Mouse (Mus musculus) liver, embryonic 14.5 days (tissue): ENCODE results near the gene Slc18b1. TPM values are rescaled to one million over a fixed set of nuclear protein-coding genes. Genes with fewer than 3 reads are reported as not detected.
A peak's percentile ranks its signal among the peaks of the same experiment; 100 is the strongest.

ENCODE experiments used
- ATAC-seq: fragments of 200-750 bp; cut with Nextera tagmentation; 2 replicates; pipeline ENCODE4 v1.8.0; 2017; ENCODE audit warnings: moderate number of reproducible peaks, mild to moderate bottlenecking, moderate library complexity; ENCODE audit not compliant: insufficient read depth
- DNase-seq, 3 experiments: peaks; one replicate each; pipeline ENCODE4 v3.0.0-alpha.2; 2012 to 2013; ENCODE audit warnings: low read depth in 3 of 3, low spot score in 3 of 3
- H3K27ac ChIP-seq: fragments of 300-500 bp; sonication (generic); 2 replicates; pipeline ENCODE4 v1.5.1; 2014; ENCODE audit warnings: moderate library complexity, mild to moderate bottlenecking, control low read depth, inconsistent platforms
- H3K27me3 ChIP-seq: fragments of 300-500 bp; sonication (generic); 2 replicates; pipeline ENCODE4 v1.6.1; 2014; ENCODE audit warnings: mild to moderate bottlenecking, low read length, moderate library complexity; ENCODE audit not compliant: control insufficient read depth, insufficient read depth
- H3K36me3 ChIP-seq: fragments of 300-500 bp; sonication (generic); replicated peaks from 2 replicates; pipeline ENCODE4 v1.6.1; 2014; ENCODE audit warnings: low read depth; ENCODE audit not compliant: control insufficient read depth, insufficient read depth
- H3K4me1 ChIP-seq, 2 experiments: fragments of 200-500 bp in 1 of 2; fragments of 300-500 bp in 1 of 2; sonication (generic) in 1 of 2; replicated peaks; 2 replicates each; pipeline ENCODE4 v1.6.1; 2012 to 2014; ENCODE audit warnings: antibody characterized with exemption in 1 of 2, inconsistent platforms in 1 of 2, low read length in 1 of 2; ENCODE audit not compliant: control insufficient read depth in 2 of 2, insufficient read depth in 2 of 2
- H3K4me2 ChIP-seq: fragments of 300-500 bp; sonication (generic); 2 replicates; pipeline ENCODE4 v1.6.1; 2014; ENCODE audit warnings: low read depth, mild to moderate bottlenecking, control low read depth, moderate library complexity
- H3K4me3 ChIP-seq, 2 experiments: fragments of 200-500 bp in 1 of 2; fragments of 300-500 bp in 1 of 2; sonication (generic) in 1 of 2; 2 replicates each; pipeline ENCODE4 v1.5.1; 2012 to 2014; ENCODE audit warnings: low read depth in 2 of 2, low read length in 2 of 2, mild to moderate bottlenecking in 2 of 2, control low read depth in 1 of 2, inconsistent platforms in 1 of 2, moderate library complexity in 1 of 2; ENCODE audit not compliant: insufficient read depth in 1 of 2
- H3K9ac ChIP-seq: fragments of 300-500 bp; sonication (generic); replicated peaks from 2 replicates; pipeline ENCODE4 v1.6.1; 2014; ENCODE audit warnings: mild to moderate bottlenecking, control low read depth, moderate library complexity
- H3K9me3 ChIP-seq: fragments of 300-500 bp; sonication (generic); 2 replicates; pipeline ENCODE4 v1.6.1; 2016; ENCODE audit warnings: low read length, mixed read lengths; ENCODE audit not compliant: control insufficient read depth
- CTCF ChIP-seq: IDR thresholded peaks from 2 replicates; pipeline ENCODE4 v1.5.1; 2016; ENCODE audit warnings: antibody characterized with exemption, low read depth, control low read depth
- EP300 ChIP-seq: IDR thresholded peaks from 2 replicates; pipeline ENCODE4 v1.6.1; 2016; ENCODE audit warnings: antibody characterized with exemption, low read depth
- WGBS: fragments of 180-500 bp; shearing (Covaris S2); extraction: QIAGEN DNeasy Blood & Tissue Kit; methylation state at CpG from one replicate; pipeline ENCODE4 v1.1.7; 2014; ENCODE audit not compliant: insufficient replicate concordance; 5-methylcytosine and 5-hydroxymethylcytosine counted together
- polyA plus RNA-seq, 2 experiments: library from polyadenylated mRNA; depleted of rRNA in 1 of 2; stranded (reverse) in 1 of 2; unstranded in 1 of 2; fragments of >200 nt; fragmentation: Nextera tagmentation in 1 of 2; extraction: Ambion mirVana in 1 of 2; gene quantifications; 2 replicates each; pipeline versions ENCODE4 v1.2.1 to v1.2.3; 2012 to 2014

Slc18b1 gene
- polyA plus RNA-seq, 2 experiments, result 1.8 to 1.9 TPM

DNA sequence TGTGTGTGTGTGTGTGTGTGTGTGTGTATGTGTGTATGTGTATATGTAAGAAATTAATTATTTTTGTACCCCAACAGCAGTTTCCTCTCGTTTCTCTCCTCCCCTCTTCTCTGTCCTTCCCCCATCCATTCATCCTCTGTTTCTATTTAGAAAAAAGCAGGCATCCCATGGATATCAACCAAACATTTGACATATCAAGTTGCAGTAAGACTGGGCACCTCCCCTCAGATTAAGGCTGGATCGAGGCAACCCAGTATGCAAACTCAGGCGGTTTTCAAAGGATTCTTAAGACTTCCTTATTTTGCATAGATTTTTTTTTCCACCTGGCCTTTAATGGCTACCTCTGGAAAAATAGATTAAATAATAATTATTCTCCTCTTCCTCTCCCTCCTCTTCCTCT is 820 bp downstream of the Slc18b1 start:
- TF ChIP-seq EP300, result no peak
- no peak for TF ChIP-seq CTCF
- no peaks in the 10 kb centered on the region for H3K9me3 ChIP-seq
- H3K9ac ChIP-seq, result no peak overlapping the region
- H3K4me3 ChIP-seq, result no peak overlapping the region; a peak in 1 of 4 replicates
- peak overlapping the region; percentile 83 for H3K4me2 ChIP-seq
- H3K27ac ChIP-seq, result no peak overlapping the region
- ATAC-seq (no peak), DNase-seq (no peak)
- H3K4me1 ChIP-seq, result peaks cover 0 to 2% of the 10 kb centered on the region in 2 experiments; a peak in 1 of 4 replicates
- H3K27me3 ChIP-seq, result no peaks in the 10 kb centered on the region
- WGBS, result 27% methylated on average over 3 of the region's 3 CpGs
- H3K36me3 ChIP-seq, result no peaks in the 10 kb centered on the region

DNA sequence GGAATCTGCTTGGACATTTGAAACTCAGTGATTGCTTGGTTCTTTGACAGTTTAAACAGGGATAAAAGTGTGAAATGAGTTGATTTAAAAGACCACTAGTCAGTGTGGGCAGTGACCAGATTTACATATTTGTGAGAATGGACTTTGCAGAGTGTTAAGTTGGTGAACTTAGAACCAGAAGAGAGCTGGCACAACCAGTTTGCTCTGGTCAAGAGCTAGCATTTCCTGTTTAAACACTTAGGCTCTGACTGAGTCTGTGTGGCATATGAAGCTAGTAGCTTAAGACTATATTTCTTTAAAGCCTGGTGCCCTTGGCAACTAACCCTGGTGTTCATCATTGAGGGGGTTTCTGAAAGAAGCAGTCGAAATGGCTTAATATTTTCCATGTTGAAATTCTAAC is 1.4 kb downstream of the Slc18b1 start:
- no peak for TF ChIP-seq CTCF
- TF ChIP-seq EP300, result no peak
- ATAC-seq (no peak), DNase-seq (no peak)

DNA sequence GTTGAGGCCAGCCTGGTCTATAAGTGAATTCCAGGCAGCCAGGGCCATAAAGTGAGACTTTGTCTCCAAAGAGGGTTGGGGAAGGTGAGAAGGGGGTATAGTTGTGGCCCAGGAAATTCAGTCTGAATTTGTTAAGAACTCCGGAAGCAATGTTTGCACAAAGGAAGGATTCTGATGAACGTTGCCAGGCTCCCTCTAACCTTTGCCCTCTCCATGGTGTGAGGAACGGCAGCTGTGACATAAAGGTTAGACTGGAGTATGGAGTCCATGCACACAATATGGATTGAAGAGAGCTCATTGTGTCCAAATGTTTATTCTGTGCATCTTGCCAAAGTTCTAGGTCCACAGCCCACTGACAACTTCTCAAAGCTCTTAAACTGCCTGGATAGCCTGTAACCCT is 3.1 kb downstream of the Slc18b1 start:
- Histone ChIP-seq H3K9me3 (no peaks in the 10 kb centered on the region), H3K4me2 (no peak overlapping the region), H3K4me1 (peaks cover 0 to 2% of the 10 kb centered on the region in 2 experiments; a peak in 1 of 4 replicates), H3K27ac (no peak overlapping the region), H3K27me3 (no peaks in the 10 kb centered on the region), H3K9ac (no peak overlapping the region), H3K4me3 (no peak overlapping the region), H3K36me3 (no peaks in the 10 kb centered on the region)
- 67% methylated on average over 3 of the region's 3 CpGs for WGBS
- no peak for DNase-seq
- TF ChIP-seq CTCF, result no peak
- no peak for TF ChIP-seq EP300
- ATAC-seq, result no peak

More for the DNA sequence above, 1.4 kb downstream of the Slc18b1 start:
- H3K4me1 ChIP-seq, result peaks cover 0 to 2% of the 10 kb centered on the region in 2 experiments; a peak in 1 of 4 replicates
- H3K9ac ChIP-seq, result no peak overlapping the region
- H3K36me3 ChIP-seq, result no peaks in the 10 kb centered on the region
- H3K27ac ChIP-seq, result no peak overlapping the region
- H3K4me2 ChIP-seq, result no peak overlapping the region
- no peaks in the 10 kb centered on the region for H3K27me3 ChIP-seq
- WGBS, result 71% methylated on average over 1 of the region's 1 CpGs
- H3K4me3 ChIP-seq, result no peak overlapping the region
- H3K9me3 ChIP-seq, result no peaks in the 10 kb centered on the region

DNA sequence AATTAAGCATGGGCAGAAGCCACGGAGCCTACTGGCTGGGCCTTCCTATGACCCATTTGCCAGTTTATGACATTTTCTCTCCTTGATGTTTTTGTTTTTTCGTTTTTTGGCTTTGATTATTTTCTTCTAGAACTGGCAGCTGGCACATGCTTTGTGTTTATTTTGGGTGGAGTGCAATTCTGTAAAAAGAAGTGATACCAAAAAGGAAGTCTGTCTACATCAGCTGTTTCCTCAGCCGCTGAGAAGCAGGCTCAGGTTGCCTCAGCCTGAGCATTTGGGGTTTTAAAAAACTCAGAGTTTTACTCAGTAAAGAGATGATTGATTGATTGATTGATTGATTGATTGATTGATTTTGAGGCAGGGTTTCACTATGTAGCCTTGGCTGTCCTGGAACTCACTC is 6.1 kb downstream of the Slc18b1 start:
- no peak for TF ChIP-seq CTCF
- TF ChIP-seq EP300, result no peak
- no peak overlapping the region for H3K27ac ChIP-seq
- H3K4me2 ChIP-seq, result no peak overlapping the region
- 26% methylated on average over 3 of the region's 3 CpGs for WGBS
- DNase-seq, result no peak
- no peaks in the 10 kb centered on the region for H3K4me1 ChIP-seq
- no peaks in the 10 kb centered on the region for H3K27me3 ChIP-seq
- H3K9ac ChIP-seq, result no peak overlapping the region
- H3K4me3 ChIP-seq, result no peak overlapping the region
- no peak for ATAC-seq
- H3K9me3 ChIP-seq, result no peaks in the 10 kb centered on the region
- no peaks in the 10 kb centered on the region for H3K36me3 ChIP-seq

DNA sequence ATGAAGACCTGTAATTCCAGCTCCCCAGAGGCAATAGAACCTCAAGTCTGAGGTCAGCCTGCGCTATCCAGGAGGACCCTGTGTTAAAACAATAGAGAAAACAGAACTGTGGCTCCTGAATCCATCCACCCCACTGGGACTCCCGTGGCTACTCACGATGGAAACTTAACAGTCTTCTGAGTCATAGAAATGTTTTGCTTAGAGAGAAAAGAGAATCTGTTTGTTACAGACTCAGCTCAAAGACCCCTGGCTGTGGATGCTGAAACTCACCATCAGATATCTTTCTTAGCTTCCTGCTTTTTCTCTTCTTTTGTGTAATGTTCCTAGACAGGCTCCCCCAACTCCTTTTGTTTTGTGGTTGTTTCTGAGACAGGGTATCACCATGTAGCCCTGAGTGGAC is 7.9 kb downstream of the Slc18b1 start:
- H3K27ac ChIP-seq, result no peak overlapping the region
- H3K9me3 ChIP-seq, result no peaks in the 10 kb centered on the region
- no peaks in the 10 kb centered on the region for H3K36me3 ChIP-seq
- 57% methylated on average over 3 of the region's 3 CpGs for WGBS
- no peak overlapping the region for H3K4me3 ChIP-seq
- no peak overlapping the region for H3K9ac ChIP-seq
- no peak overlapping the region for H3K4me2 ChIP-seq
- H3K27me3 ChIP-seq, result no peaks in the 10 kb centered on the region
- ATAC-seq (no peak), DNase-seq (no peak)
- no peaks in the 10 kb centered on the region for H3K4me1 ChIP-seq
- TF ChIP-seq EP300 (no peak), CTCF (no peak)
